Mouse (Mus musculus): ENCODE results near the gene Zg16. TPM values are rescaled to one million over a fixed set of nuclear protein-coding genes. Genes with fewer than 3 reads are reported as not detected.

The Zg16 gene
- total RNA-seq, 2 experiments from 2014 or later, result 3.2 TPM; not detected in 1

GRCm38 (mm10) chr7:127082271-127082670, 4.9 kb downstream of the Zg16 start:
- no peak for ATAC-seq (replicated peaks; ENCODE audit: low FRiP score, poor library complexity, severe bottlenecking)

GRCm38 (mm10) chr7:127080045-127080444, 7.1 kb downstream of the Zg16 start:
- ATAC-seq (replicated peaks; ENCODE audit: low FRiP score, poor library complexity, severe bottlenecking), result no peak

GRCm38 (mm10) chr7:127077692-127078091, 9.4 kb downstream of the Zg16 start:
- peak; percentile 50; the same call in 1 of the 2 replicates for ATAC-seq (replicated peaks; ENCODE audit: low FRiP score, poor library complexity, severe bottlenecking)

GRCm38 (mm10) chr7:127076188-127076587, 10.9 kb downstream of the Zg16 start:
- no peak for ATAC-seq (replicated peaks; ENCODE audit: low FRiP score, poor library complexity, severe bottlenecking)

GRCm38 (mm10) chr7:127073221-127073620, 13.9 kb downstream of the Zg16 start:
- no peak for ATAC-seq (replicated peaks; ENCODE audit: low FRiP score, poor library complexity, severe bottlenecking)

GRCm38 (mm10) chr7:127070871-127071413, 16.2 kb downstream of the Zg16 start:
- no peak for ATAC-seq (replicated peaks; ENCODE audit: low FRiP score, poor library complexity, severe bottlenecking)

GRCm38 (mm10) chr7:127066317-127066716, 20.8 kb downstream of the Zg16 start:
- no peak for ATAC-seq (replicated peaks; ENCODE audit: low FRiP score, poor library complexity, severe bottlenecking)

- no peak for ATAC-seq (replicated peaks; ENCODE audit: low FRiP score, poor library complexity, severe bottlenecking)
Measured at GRCm38 (mm10) chr7:127065538-127065937, 21.6 kb downstream of the Zg16 start.

GRCm38 (mm10) chr7:127055026-127055585, 32.0 kb downstream of the Zg16 start:
- ATAC-seq (replicated peaks; ENCODE audit: low FRiP score, poor library complexity, severe bottlenecking), result no peak

GRCm38 (mm10) chr7:127041851-127042672, 45.1 kb downstream of the Zg16 start, which contains the start of gene Kif22:
Gene Kif22, minus strand, starts transcription at chr7:127042471.
- peak; percentile 94 for ATAC-seq (replicated peaks; ENCODE audit: low FRiP score, poor library complexity, severe bottlenecking)

- ATAC-seq (replicated peaks; ENCODE audit: low FRiP score, poor library complexity, severe bottlenecking), result no peak
Measured at GRCm38 (mm10) chr7:127031244-127031643, 55.9 kb downstream of the Zg16 start.

GRCm38 (mm10) chr7:127030172-127030571, 57.0 kb downstream of the Zg16 start:
- ATAC-seq (replicated peaks; ENCODE audit: low FRiP score, poor library complexity, severe bottlenecking), result no peak

GRCm38 (mm10) chr7:127027885-127028284, 59.2 kb downstream of the Zg16 start:
- ATAC-seq (replicated peaks; ENCODE audit: low FRiP score, poor library complexity, severe bottlenecking), result peak; percentile 1

GRCm38 (mm10) chr7:127026984-127027726, 60.0 kb downstream of the Zg16 start, which contains the start of gene Maz:
Gene Maz, minus strand, starts transcription at chr7:127027037.
- peak; percentile 74 for ATAC-seq (replicated peaks; ENCODE audit: low FRiP score, poor library complexity, severe bottlenecking)

GRCm38 (mm10) chr7:127026616-127026983, 60.5 kb downstream of the Zg16 start:
- ATAC-seq (replicated peaks; ENCODE audit: low FRiP score, poor library complexity, severe bottlenecking), result no peak

- no peak for ATAC-seq (replicated peaks; ENCODE audit: low FRiP score, poor library complexity, severe bottlenecking)
Measured at GRCm38 (mm10) chr7:127026161-127026600, 60.9 kb downstream of the Zg16 start.

GRCm38 (mm10) chr7:127025556-127026160, 61.5 kb downstream of the Zg16 start:
- no peak for ATAC-seq (replicated peaks; ENCODE audit: low FRiP score, poor library complexity, severe bottlenecking)

GRCm38 (mm10) chr7:127024755-127025555, 62.2 kb downstream of the Zg16 start:
- ATAC-seq (replicated peaks; ENCODE audit: low FRiP score, poor library complexity, severe bottlenecking), result peak; percentile 58
